Mouse (Mus musculus) bone marrow, adult 2 months (tissue): Measurements from ENCODE around the gene Vbp1.
"Not testable (repeated sequence)": the region's sequence is repeated elsewhere in the genome, so short reads cannot be mapped to it uniquely, and the experiment has no call there.

Source experiments
- CTCF ChIP-seq: fragments of 200-500 bp; IDR thresholded peaks from 2 replicates; pipeline ENCODE4 v1.5.1; 2011; ENCODE audit warnings: low read length, control low read depth; ENCODE audit not compliant: control insufficient read depth, insufficient read depth
- POLR2A ChIP-seq: fragments of 200-500 bp; IDR thresholded peaks from 2 replicates; pipeline ENCODE4 v1.6.1; 2011; ENCODE audit warnings: low read depth, mild to moderate bottlenecking, control low read depth, low read length, borderline replicate concordance; ENCODE audit not compliant: control insufficient read depth

DNA sequence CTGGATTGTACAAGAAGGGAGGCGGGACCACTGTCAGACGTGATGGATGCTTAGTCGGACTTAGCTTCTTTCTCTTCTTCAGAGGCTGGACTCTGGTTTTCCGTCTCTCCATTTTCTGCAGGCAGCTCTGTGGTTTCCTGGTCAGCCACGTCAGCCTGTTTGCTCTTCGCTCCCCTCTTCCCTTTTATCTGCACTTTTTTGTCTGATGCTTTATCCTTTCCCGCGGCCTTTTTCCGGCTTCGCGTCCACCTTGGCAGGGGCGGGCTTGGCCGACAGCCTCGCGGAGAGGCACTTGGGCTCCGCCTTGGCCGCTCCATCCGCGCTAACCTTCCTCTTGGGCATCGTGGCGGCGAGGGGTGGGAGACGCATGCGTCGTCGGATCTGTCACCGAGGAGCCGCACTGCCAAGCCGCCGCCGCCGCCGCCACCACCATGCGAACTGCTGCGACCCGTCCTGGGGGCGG is 38.9 kb upstream of the Vbp1 start:
- TF ChIP-seq CTCF, POLR2A: not testable (repeated sequence)
